In genomic region chr11:101874978-101875377, GRCm38 (mm10) we compare ENCODE assay signal across 24 mouse cellular contexts. TPM values are rescaled to one million over a fixed set of nuclear protein-coding genes. Genes with fewer than 3 reads are reported as not detected.
DNase-seq lines count a peak whose midpoint lies in the region; ATAC-seq and TF ChIP-seq lines count a peak whose summit lies in the region.
"Had no signal": no experiment of that assay in that cellular context is flagged by ENCODE, and none has a peak within 500 bp of the region (broad histone marks: within the 10 kb centered on the region; RNA-seq: fewer than 3 reads in every experiment).

No protein-coding gene starts in this region.

- H3K4me2 ChIP-seq in midbrain, embryonic 13.5 days (replicated peaks): no peak overlapping the region
- H3K4me2 ChIP-seq in midbrain, embryonic 11.5 days: no peak overlapping the region
- H3K4me2 ChIP-seq in midbrain, postnatal 0 days (ENCODE audit: low read depth, low read length, poor library complexity, severe bottlenecking): no peak overlapping the region

- no peaks in the 10 kb centered on the region for H3K9me3 ChIP-seq in midbrain, embryonic 13.5 days
- H3K9me3 ChIP-seq in midbrain, embryonic 11.5 days (ENCODE audit: control insufficient read depth, low read length): no peaks in the 10 kb centered on the region
- no peaks in the 10 kb centered on the region for H3K9me3 ChIP-seq in midbrain, postnatal 0 days (ENCODE audit: low read length)

- peaks cover 19% of the 10 kb centered on the region for H3K4me1 ChIP-seq in midbrain, embryonic 13.5 days (replicated peaks)
- peaks cover 10% of the 10 kb centered on the region for H3K4me1 ChIP-seq in midbrain, embryonic 11.5 days (ENCODE audit: control insufficient read depth, insufficient read depth, low read length)
- H3K4me1 ChIP-seq in midbrain, postnatal 0 days (ENCODE audit: insufficient read depth, low read length): peaks cover 11% of the 10 kb centered on the region

- TF ChIP-seq CTCF in brain, embryonic 14.5 days (IDR thresholded peaks at IDR 0.05; ENCODE audit: borderline replicate concordance, extremely low read depth, insufficient read depth, insufficient read length): no peak
- no peak for TF ChIP-seq CTCF in midbrain, postnatal 0 days (IDR thresholded peaks at IDR 0.05)

- ATAC-seq in midbrain, embryonic 13.5 days: peak; percentile 53; the same call in 1 of the 2 replicates
- no peak for ATAC-seq in midbrain, embryonic 11.5 days (ENCODE audit: low FRiP score)
- ATAC-seq in midbrain, postnatal 0 days (ENCODE audit: low FRiP score): no peak
- ATAC-seq: liver, postnatal 0 days had no signal

- 54% methylated on average over 5 of the region's 5 CpGs for WGBS in midbrain, embryonic 13.5 days
- WGBS in midbrain, embryonic 11.5 days: 68% methylated on average over 5 of the region's 5 CpGs
- 46% methylated on average over 5 of the region's 5 CpGs for WGBS in midbrain, postnatal 0 days

- H3K27ac ChIP-seq in midbrain, embryonic 13.5 days: no peak overlapping the region
- H3K27ac ChIP-seq in midbrain, embryonic 11.5 days (ENCODE audit: low read depth, low read length): no peak overlapping the region
- H3K27ac ChIP-seq in midbrain, postnatal 0 days (ENCODE audit: low read depth, low read length): no peak overlapping the region
- H3K27ac ChIP-seq: heart, adult 2 months; kidney, postnatal 0 days; layer of hippocampus, adult 2 months; stomach, postnatal 0 days had no signal

- TF ChIP-seq POLR2A in brain, embryonic 14.5 days (IDR thresholded peaks at IDR 0.05; ENCODE audit: borderline replicate concordance, extremely low read depth, insufficient read depth, insufficient read length, poor library complexity, severe bottlenecking): no peak

- DNase-seq in heart, adult 11 months: peak; percentile 80
- DNase-seq in heart, postnatal 36 days: no peak
- DNase-seq in midbrain, embryonic 11.5 days (ENCODE audit: low spot score, missing footprints): no peak
- DNase-seq in brain, embryonic 14.5 days (ENCODE audit: low read depth): peak; percentile 75
- peak; percentile 77 for DNase-seq in midbrain, postnatal 0 days (ENCODE audit: low spot score)
- no peak for DNase-seq in kidney, postnatal 14 days
- DNase-seq in adrenal gland, postnatal 4 days (ENCODE audit: low spot score in 2 of 2): no peak
- DNase-seq: adrenal gland, adult 2 months; B cell, adult 2 months; cerebellum, adult 11 months; cerebellum, postnatal 25 days; gastrocnemius, postnatal 14 days; heart, adult 2 months; kidney, adult 11 months; layer of hippocampus, postnatal 36 days; liver, postnatal 0 days; lung, postnatal 10 days had no signal

- H3K9ac ChIP-seq in midbrain, embryonic 13.5 days (replicated peaks): no peak overlapping the region
- H3K9ac ChIP-seq in midbrain, embryonic 11.5 days (ENCODE audit: low read length): no peak overlapping the region
- H3K9ac ChIP-seq in midbrain, postnatal 0 days (replicated peaks; ENCODE audit: low read length, poor library complexity, severe bottlenecking): no peak overlapping the region
- H3K9ac ChIP-seq: liver, postnatal 0 days had no signal

- intact Hi-C loops in heart, postnatal 36 days (cut with DNase I): no loop called here

- no peaks in the 10 kb centered on the region for H3K27me3 ChIP-seq in midbrain, embryonic 13.5 days
- H3K27me3 ChIP-seq in midbrain, embryonic 11.5 days (ENCODE audit: control insufficient read depth, insufficient read depth, low read length): no peaks in the 10 kb centered on the region
- no peaks in the 10 kb centered on the region for H3K27me3 ChIP-seq in midbrain, postnatal 0 days (ENCODE audit: insufficient read depth, low read length)

- H3K36me3 ChIP-seq in midbrain, embryonic 13.5 days: no peaks in the 10 kb centered on the region
- H3K36me3 ChIP-seq in midbrain, embryonic 11.5 days (ENCODE audit: control insufficient read depth, insufficient read depth, low read length): no peaks in the 10 kb centered on the region
- no peaks in the 10 kb centered on the region for H3K36me3 ChIP-seq in midbrain, postnatal 0 days (ENCODE audit: insufficient read depth, low read length)

- H3K4me3 ChIP-seq in midbrain, embryonic 13.5 days (replicated peaks): no peak overlapping the region
- H3K4me3 ChIP-seq in midbrain, embryonic 11.5 days (ENCODE audit: low read depth, low read length): no peak overlapping the region
- no peak overlapping the region for H3K4me3 ChIP-seq in midbrain, postnatal 0 days (ENCODE audit: low read depth, low read length)
- H3K4me3 ChIP-seq: heart, adult 2 months; layer of hippocampus, adult 2 months had no signal

RNA-seq across cellular contexts. Expression of gene Meox1, which starts 19.2 kb away (rescaled TPM):
- total RNA-seq in heart, postnatal 36 days (2021): 1 to 10 TPM; 6.9 to 8.0 TPM
- 0.12 and 0.13 TPM in 2 replicates for polyA plus RNA-seq in midbrain, embryonic 13.5 days (2015; fragmentation: Nextera tagmentation; extraction: Ambion mirVana)
- 0.29 TPM in 1 of 2 replicates, not detected in the other for polyA plus RNA-seq in midbrain, embryonic 11.5 days (2014; fragmentation: Nextera tagmentation; extraction: Ambion mirVana)
- polyA plus RNA-seq in brain, embryonic 14.5 days (2012; rRNA removed): 0.35 and 0.36 TPM in 2 replicates
- 0.66 and 1.0 TPM in 2 replicates for total RNA-seq in midbrain, postnatal 0 days (2014; rRNA removed)
- 0.83 and 1.2 TPM in 2 replicates for polyA plus RNA-seq in midbrain, postnatal 0 days (2015; fragmentation: Nextera tagmentation; extraction: Ambion mirVana)
- 1 to 10 TPM; 7.1 to 7.8 TPM for total RNA-seq in adrenal gland, postnatal 4 days (2021)
- total RNA-seq: liver, adult 2 months; megakaryocyte progenitor cell, adult 5-6 weeks; neutrophil, adult 5-6 weeks had no signal
- polyA plus RNA-seq: liver, adult 2 months had no signal

Comparison
In these comparisons a context has a peak if more than half of its experiments do, and no peak if none do; other contexts are left out.
1. DNase-seq: peak in heart, adult 11 months (single experiment), brain, embryonic 14.5 days (single experiment) and midbrain, postnatal 0 days (single experiment); none in heart, postnatal 36 days (0 of 2), midbrain, embryonic 11.5 days (single experiment), kidney, postnatal 14 days (single experiment) and adrenal gland, postnatal 4 days (0 of 2).